Mouse (Mus musculus) bone marrow, adult 2 months (tissue): ENCODE measurements at regions not wholly inside any gene's neighbourhood (a gene's known extent, or its start where the extent isn't known, plus 50 kb on each side); places are given as distances from the start of the nearest gene placed in this dataset.

Source experiments
- CTCF ChIP-seq: fragments of 200-500 bp; IDR thresholded peaks from 2 replicates; pipeline ENCODE4 v1.5.1; 2011; ENCODE audit warnings: low read length, control low read depth; ENCODE audit not compliant: control insufficient read depth, insufficient read depth
- POLR2A ChIP-seq: fragments of 200-500 bp; IDR thresholded peaks from 2 replicates; pipeline ENCODE4 v1.6.1; 2011; ENCODE audit warnings: low read depth, mild to moderate bottlenecking, control low read depth, low read length, borderline replicate concordance; ENCODE audit not compliant: control insufficient read depth

- TF ChIP-seq POLR2A (no peak), CTCF (peak; percentile 24; the same call in 1 of the 2 replicates)
These were observed 586.3 kb downstream of the Gm6685 start for GRCm38 (mm10) chr11:27753212-27753912.
